Mouse (Mus musculus): ENCODE results near the gene Tnfrsf25.
A peak's percentile ranks its signal among the peaks of the same experiment; 100 is the strongest.

Tnfrsf25 gene

GRCm38 (mm10) chr4:152125161-152126025 is 9.7 kb downstream of the Tnfrsf25 start:
- peak; percentile 67 for DNase-seq

DNA sequence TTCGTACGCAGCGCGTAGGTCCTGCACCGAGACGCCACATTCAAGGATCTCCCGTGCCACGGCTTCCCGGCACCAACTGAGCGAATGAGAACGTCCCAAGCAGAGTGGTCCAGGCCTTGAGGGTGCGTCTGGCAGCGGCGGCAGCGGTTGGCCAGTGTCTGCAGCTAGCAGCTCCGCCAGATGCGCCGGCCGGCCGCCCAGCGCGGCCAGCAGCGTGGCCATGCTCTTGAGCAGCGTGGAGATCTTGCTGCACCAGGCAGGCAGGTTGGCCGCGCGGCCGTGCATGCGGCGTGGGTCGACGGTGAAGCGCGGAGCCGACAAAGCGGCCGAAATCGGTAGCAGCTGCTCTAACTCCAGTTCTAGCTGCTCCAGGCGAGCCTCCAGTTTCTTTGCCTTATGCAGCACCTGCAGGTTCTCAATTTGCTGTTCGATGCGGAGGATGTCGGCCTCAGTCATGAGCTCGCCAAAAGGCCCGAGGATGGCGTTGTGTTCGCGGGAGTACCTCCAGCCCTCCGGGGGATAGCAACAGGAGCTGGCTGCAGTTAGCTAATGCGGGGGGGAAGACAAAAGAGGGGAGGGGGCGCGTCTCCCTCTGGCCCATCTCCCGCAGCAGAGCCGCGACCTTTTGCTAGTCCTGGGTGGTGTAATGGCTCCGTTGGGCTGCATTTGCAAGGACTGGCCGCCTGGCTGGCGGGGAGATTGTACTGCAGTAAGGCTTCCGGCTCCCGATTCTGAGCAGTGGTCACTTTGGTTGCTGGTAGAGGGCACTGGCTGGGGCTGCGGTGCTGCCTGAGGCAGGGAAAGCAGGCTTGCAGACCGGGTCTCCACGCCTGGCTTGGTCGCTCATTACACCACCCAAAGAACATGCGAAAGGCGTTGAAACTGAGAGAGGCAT is 10.5 kb downstream of the Tnfrsf25 start:
- no peak for DNase-seq

DNA sequence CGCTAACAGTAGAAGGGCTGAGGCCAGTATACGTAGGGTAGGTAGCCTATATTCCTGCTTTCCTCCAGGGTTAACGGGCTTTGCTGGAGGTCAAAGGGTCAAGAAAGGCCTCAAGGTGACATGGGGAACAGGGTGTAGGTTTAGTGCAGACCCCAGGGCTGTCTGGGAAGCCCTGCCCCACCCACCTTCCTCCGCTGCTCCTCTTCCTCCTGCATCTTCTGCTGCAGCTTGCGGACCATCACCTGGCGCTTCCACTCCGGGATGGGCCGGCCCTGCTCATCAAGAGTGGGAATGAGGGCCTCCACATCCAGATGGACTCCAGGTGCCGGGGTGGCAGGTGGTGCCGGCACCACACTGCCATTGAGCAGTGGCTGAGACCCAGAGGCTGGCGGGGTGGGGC is 12.2 kb downstream of the Tnfrsf25 start:
- DNase-seq, result no peak

DNA sequence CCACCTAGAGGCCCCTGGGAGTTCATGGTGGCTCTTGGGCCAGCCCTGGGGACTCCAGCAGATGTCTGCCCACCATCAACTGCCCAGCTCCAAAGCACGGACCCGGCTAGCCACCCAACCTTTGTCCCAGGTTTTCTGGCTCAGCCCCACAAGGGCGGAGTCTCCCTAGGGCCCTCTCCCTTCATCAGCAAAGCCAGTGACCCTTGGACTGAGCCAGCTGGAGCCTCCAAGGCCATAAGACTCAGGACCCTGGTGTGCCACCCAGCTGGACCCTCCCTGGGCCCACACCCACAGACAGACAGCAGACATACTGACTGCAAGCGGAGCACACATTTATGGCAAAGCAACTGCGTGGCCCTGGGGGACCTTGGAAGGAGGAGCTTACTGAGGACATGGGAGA is 13.1 kb downstream of the Tnfrsf25 start:
- DNase-seq, result no peak

GRCm38 (mm10) chr4:152129395-152129930 is 13.7 kb downstream of the Tnfrsf25 start:
- no peak for DNase-seq

- peak; percentile 75 for DNase-seq
Measured at GRCm38 (mm10) chr4:152130771-152131653, 15.3 kb downstream of the Tnfrsf25 start.

DNA sequence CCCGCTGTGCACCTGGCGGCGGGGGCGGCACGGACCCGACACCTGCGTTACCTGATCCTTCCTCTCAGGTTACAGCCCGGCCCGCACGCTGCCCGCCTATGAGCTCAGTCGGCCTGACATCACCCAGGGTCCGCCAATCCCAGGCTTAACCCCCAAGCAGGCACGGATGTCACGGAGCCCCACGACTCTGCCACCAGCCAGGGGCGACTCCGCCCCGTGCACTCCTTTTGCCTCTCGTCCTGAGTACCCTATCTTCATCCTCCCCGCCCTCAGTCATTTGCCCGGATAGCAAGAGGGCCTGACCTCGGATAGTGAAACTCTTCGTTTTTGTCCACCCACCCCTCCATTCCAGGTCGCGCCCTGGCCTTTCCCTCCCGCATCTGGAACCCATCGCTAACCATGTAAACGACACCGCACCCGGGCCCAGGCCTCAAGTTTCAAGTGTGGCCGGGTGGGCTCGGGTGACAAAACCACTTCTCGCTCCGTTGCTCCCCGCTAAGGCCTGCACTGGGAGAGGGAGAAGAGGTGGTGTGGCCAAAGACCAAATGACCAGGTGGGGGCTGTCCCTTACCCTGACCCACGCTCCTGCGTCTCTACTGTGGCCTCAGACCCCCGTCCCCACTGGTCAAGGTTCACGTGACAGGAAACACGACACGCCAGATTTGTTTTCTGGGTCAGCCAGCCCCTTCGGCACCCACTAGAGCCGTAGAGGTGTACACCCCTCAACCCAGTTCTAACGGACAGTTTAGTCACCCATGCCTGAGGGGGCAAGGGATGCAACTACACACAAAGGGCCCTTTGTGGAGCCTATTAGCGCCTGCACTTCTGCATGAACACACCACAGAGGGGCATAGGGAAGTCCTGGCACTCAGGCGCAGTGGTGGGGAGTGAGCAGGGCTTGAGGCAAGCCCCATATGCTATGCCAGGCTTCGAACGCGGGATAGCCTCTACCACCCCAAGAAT is 16.4 kb downstream of the Tnfrsf25 start:
- DNase-seq, result no peak

DNA sequence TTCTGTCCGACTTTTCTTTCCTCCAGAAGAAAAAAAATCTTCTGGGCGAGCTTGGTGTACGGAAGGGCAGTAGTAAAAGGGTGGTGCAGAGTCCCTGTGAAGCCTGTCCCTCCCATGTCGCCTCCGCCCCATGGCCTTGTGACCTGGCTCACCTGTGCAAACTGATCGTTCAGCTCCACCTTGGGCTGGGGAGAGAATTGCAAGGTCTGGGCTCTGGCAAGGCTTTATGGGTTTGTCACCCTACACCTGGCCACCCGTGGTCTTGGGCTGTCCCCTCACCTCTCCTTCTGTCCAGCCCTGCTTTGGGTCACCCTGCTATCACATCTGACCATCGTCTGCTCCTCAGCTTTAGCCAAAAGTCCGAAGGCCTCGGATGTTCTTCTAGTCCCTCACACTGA is 17.0 kb downstream of the Tnfrsf25 start:
- DNase-seq, result no peak

- no peak for DNase-seq
Measured at GRCm38 (mm10) chr4:152133213-152133612, 17.5 kb downstream of the Tnfrsf25 start.

DNA sequence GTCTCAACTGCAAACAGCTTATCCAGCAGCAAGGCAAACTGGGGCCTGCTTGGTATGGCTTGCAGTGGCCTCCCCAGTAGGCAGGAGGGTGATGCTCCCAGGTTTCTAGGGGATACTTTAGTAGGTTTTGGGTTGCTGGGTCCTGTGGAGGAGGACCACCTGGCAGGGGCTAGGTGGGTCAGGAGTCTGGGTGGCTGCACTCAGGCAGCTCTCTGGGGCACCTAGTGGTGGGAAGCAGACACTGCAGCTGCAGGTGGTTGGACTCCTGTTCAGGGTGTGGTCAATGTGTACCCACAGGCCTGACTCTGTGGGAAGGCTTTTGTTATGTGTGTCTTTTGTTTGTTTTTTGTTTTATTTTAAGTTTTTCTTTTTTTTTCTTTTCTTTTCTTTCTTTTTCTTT is 18.8 kb downstream of the Tnfrsf25 start:
- DNase-seq, result peak; percentile 66

DNA sequence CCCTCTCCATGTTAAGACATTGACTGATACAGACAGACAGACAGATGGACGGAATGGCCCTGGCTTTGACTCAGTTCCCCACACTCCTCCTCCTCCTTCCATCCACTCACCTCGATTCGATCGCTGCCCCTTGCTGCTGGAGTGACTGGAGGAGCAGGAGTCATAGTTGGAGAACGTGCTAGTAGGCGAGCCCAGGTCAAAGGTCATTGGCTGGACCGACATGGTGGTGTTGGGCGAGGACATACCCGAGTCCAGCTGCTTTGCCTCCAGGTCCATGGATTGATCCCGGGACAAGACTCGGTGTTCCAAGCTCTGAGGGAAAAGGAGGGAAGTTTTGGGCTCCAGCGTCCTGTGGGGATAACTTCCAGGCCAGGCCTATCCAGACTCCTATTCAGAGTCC is 19.6 kb downstream of the Tnfrsf25 start:
- no peak for DNase-seq

DNA sequence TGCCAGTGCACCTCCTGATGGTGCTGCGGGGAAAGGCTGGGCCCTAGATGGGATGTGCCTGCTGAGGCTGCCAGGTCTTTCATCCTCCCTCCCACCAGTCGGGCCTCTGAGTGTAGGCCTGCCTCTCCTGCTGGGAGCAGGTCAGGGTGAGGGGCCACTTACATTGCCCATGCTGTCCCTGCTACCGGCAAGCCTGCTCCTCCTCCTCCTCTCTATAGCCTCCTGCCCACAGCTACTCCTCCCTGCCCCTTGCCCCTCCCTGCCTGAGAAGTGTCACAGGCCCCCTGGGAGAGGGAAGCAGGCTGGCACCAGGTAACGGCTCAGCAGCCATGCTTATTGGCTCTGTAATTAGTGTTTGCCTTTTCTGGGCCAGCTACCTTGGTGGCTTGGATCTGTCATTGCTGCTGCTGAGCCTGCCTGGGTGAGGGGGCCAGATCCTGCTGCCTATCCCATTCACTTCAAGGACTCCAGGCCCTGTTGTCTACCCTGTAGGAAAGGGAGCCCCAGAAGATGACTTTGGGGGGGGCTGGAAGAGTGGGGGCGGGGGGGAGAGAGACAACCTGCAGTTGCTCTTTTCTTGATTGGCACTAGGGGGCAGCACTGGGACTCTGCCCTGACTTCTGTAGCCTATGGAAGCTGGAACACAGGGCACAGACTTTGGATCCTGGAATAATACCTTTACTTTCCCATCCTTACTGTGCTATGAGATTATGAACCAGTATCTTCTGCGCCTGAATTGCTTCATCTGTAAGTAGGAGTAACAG is 20.6 kb downstream of the Tnfrsf25 start:
- DNase-seq, result no peak

- DNase-seq, result no peak
Measured at GRCm38 (mm10) chr4:152136876-152137250, 21.1 kb downstream of the Tnfrsf25 start.

- peak; percentile 92 for DNase-seq
Measured at GRCm38 (mm10) chr4:152138497-152139260, 22.9 kb downstream of the Tnfrsf25 start.

DNA sequence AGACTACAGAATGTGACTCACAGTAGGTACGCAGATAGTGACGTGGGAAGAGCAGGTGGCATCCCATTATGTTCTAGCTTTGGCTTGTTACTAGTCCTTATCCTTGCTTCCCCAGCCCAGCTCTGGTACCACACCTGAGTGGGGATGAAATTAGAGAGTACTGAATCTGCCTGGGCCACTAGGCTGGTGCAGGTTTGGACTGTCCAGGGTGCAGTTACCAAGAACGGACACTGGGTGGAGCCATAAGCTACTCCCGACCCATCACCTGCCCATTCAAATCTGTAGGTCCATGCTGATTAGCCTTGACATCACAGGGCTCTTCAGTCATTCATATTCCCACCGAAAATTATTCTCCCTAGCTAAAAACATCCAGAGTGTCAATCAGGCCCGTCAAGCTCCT is 24.7 kb downstream of the Tnfrsf25 start:
- peak; percentile 63 for DNase-seq

- DNase-seq, result no peak
Measured at GRCm38 (mm10) chr4:152141521-152142135, 25.9 kb downstream of the Tnfrsf25 start.

DNA sequence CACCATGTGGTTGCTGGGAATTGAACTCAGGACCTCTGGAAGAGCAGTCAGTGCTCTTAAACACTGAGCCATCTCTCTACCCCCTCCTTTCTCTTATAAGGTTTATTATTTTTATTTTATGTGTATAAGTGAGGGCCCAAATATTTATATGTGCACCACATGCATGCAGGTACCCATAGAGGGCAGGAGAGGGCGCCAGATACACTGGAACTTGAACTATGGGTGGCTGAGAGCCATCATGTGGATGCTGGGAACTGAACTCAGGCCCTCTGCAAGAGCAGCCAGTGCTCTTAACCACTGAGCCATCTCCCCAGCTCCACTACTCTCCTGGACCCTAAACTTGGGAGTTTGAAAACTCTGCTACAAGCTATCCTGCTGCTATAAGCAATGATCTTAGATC is 27.9 kb downstream of the Tnfrsf25 start:
- no peak for DNase-seq

GRCm38 (mm10) chr4:152145473-152145872 is 29.7 kb downstream of the Tnfrsf25 start:
- no peak for DNase-seq

Data from lung, postnatal 10 days (tissue).